Mouse (Mus musculus) limb, embryonic 14.5 days (tissue): Measurements from ENCODE around the gene Sdk1. TPM values are rescaled to one million over a fixed set of nuclear protein-coding genes. Genes with fewer than 3 reads are reported as not detected.

ENCODE experiments used
- ATAC-seq: fragments of 200-750 bp; cut with Nextera tagmentation; 2 replicates; pipeline ENCODE4 v1.8.0; 2017; ENCODE audit warnings: low read depth, moderate number of reproducible peaks, moderate TSS enrichment; ENCODE audit not compliant: low FRiP score
- DNase-seq: peaks from one replicate; pipeline ENCODE4 v3.0.0-alpha.2; 2015; ENCODE audit warnings: low spot score
- H3K27ac ChIP-seq: fragments of 300-500 bp; sonication (generic); replicated peaks from 2 replicates; pipeline ENCODE4 v1.5.1; 2014; ENCODE audit warnings: low read depth, mild to moderate bottlenecking, low read length, moderate library complexity, mixed read lengths
- H3K27me3 ChIP-seq: fragments of 300-500 bp; sonication (generic); 2 replicates; pipeline ENCODE4 v1.6.1; 2014; ENCODE audit warnings: low read length, mixed read lengths; ENCODE audit not compliant: control insufficient read depth, insufficient read depth
- H3K36me3 ChIP-seq: fragments of 300-500 bp; sonication (generic); 2 replicates; pipeline ENCODE4 v1.6.1; 2014; ENCODE audit warnings: mild to moderate bottlenecking, low read length, moderate library complexity, mixed read lengths; ENCODE audit not compliant: control insufficient read depth, insufficient read depth
- H3K4me1 ChIP-seq: fragments of 300-500 bp; sonication (generic); 2 replicates; pipeline ENCODE4 v1.6.1; 2014; ENCODE audit warnings: antibody characterized with exemption, low read length, mixed read lengths; ENCODE audit not compliant: control insufficient read depth, insufficient read depth
- H3K4me2 ChIP-seq: fragments of 300-500 bp; sonication (generic); replicated peaks from 2 replicates; pipeline ENCODE4 v1.6.1; 2014; ENCODE audit warnings: low read depth, mild to moderate bottlenecking, low read length, moderate library complexity; ENCODE audit not compliant: severe bottlenecking
- H3K4me3 ChIP-seq: fragments of 300-500 bp; sonication (generic); replicated peaks from 2 replicates; pipeline ENCODE4 v1.5.1; 2014; ENCODE audit warnings: low read length
- H3K9ac ChIP-seq: fragments of 300-500 bp; sonication (generic); 2 replicates; pipeline ENCODE4 v1.6.1; 2014; ENCODE audit warnings: mild to moderate bottlenecking, low read depth, low read length, moderate library complexity; ENCODE audit not compliant: severe bottlenecking
- H3K9me3 ChIP-seq: fragments of 300-500 bp; sonication (generic); 2 replicates; pipeline ENCODE4 v1.6.1; 2016; ENCODE audit warnings: low read length; ENCODE audit not compliant: control insufficient read depth
- POLR2A ChIP-seq: fragments of 200-500 bp; IDR thresholded peaks from 2 replicates; pipeline ENCODE4 v1.8.0; 2012; ENCODE audit warnings: inconsistent platforms, mild to moderate bottlenecking, moderate library complexity, borderline replicate concordance; ENCODE audit not compliant: insufficient read depth, insufficient read length; ENCODE audit errors: extremely low read depth
- WGBS: fragments of 180-500 bp; shearing (Covaris S2); extraction: QIAGEN DNeasy Blood & Tissue Kit; methylation state at CpG from one replicate; pipeline ENCODE4 v1.1.7; 2014; 5-methylcytosine and 5-hydroxymethylcytosine counted together
- polyA plus RNA-seq, 2 experiments: library from polyadenylated mRNA; depleted of rRNA in 1 of 2; stranded (reverse) in 1 of 2; unstranded in 1 of 2; fragments of >200 nt; fragmentation: Nextera tagmentation in 1 of 2; extraction: Ambion mirVana in 1 of 2; gene quantifications; 2 replicates each; pipeline versions ENCODE4 v1.2.1 to v1.2.3; 2012 to 2014

The Sdk1 gene
- polyA plus RNA-seq, 2 experiments, result 2.8 to 7.2 TPM

GRCm38 (mm10) chr5:142039236-142039635, 797.9 kb downstream of the Sdk1 start:
- H3K4me2 ChIP-seq, result no peak overlapping the region
- no peak overlapping the region for H3K4me3 ChIP-seq
- no peaks in the 10 kb centered on the region for H3K27me3 ChIP-seq
- no peaks in the 10 kb centered on the region for H3K9me3 ChIP-seq
- H3K27ac ChIP-seq, result no peak overlapping the region
- peaks cover 14% of the 10 kb centered on the region for H3K4me1 ChIP-seq
- DNase-seq, result no peak
- no peak for TF ChIP-seq POLR2A
- no peaks in the 10 kb centered on the region for H3K36me3 ChIP-seq
- no peak overlapping the region for H3K9ac ChIP-seq
- ATAC-seq, result no peak
- 85% methylated on average over 6 of the region's 6 CpGs for WGBS

- H3K27me3 ChIP-seq, result no peaks in the 10 kb centered on the region
- DNase-seq (no peak), ATAC-seq (no peak)
- peaks cover 14% of the 10 kb centered on the region for H3K4me1 ChIP-seq
- no peaks in the 10 kb centered on the region for H3K36me3 ChIP-seq
- H3K9ac ChIP-seq, result no peak overlapping the region
- H3K27ac ChIP-seq, result no peak overlapping the region
- WGBS, result 80% methylated on average over 4 of the region's 4 CpGs
- H3K9me3 ChIP-seq, result no peaks in the 10 kb centered on the region
- no peak overlapping the region for H3K4me2 ChIP-seq
- no peak overlapping the region for H3K4me3 ChIP-seq
- TF ChIP-seq POLR2A, result no peak
Measured at GRCm38 (mm10) chr5:142039891-142040530, 798.7 kb downstream of the Sdk1 start.

GRCm38 (mm10) chr5:142041226-142041802, 800.0 kb downstream of the Sdk1 start:
- H3K9me3 ChIP-seq, result no peaks in the 10 kb centered on the region
- ATAC-seq, result no peak

GRCm38 (mm10) chr5:142061781-142062180, 820.5 kb downstream of the Sdk1 start:
- 0 out of 2 replicates have a peak, but pooled peaks cover 4% of the 10 kb centered on the region for H3K9me3 ChIP-seq
- 90% methylated on average over 4 of the region's 4 CpGs for WGBS
- H3K4me2 ChIP-seq, result no peak overlapping the region
- H3K27me3 ChIP-seq, result no peaks in the 10 kb centered on the region
- no peak overlapping the region for H3K4me3 ChIP-seq
- H3K27ac ChIP-seq, result no peak overlapping the region
- no peak for ATAC-seq
- no peaks in the 10 kb centered on the region for H3K36me3 ChIP-seq
- TF ChIP-seq POLR2A, result no peak
- no peak for DNase-seq
- H3K4me1 ChIP-seq, result no peaks in the 10 kb centered on the region
- H3K9ac ChIP-seq, result no peak overlapping the region

More at GRCm38 (mm10) chr5:142041226-142041802, 800.0 kb downstream of the Sdk1 start:
- 28% methylated on average over 8 of the region's 8 CpGs for WGBS
- no peak for TF ChIP-seq POLR2A
- Histone ChIP-seq H3K4me3 (no peak overlapping the region), H3K27me3 (no peaks in the 10 kb centered on the region), H3K27ac (no peak overlapping the region), H3K36me3 (no peaks in the 10 kb centered on the region), H3K4me2 (no peak overlapping the region), H3K9ac (no peak overlapping the region), H3K4me1 (peaks cover 14% of the 10 kb centered on the region)
- DNase-seq, result no peak

GRCm38 (mm10) chr5:142071322-142071721, 830.0 kb downstream of the Sdk1 start:
- no peak for TF ChIP-seq POLR2A
- H3K27me3 ChIP-seq, result no peaks in the 10 kb centered on the region
- H3K36me3 ChIP-seq, result no peaks in the 10 kb centered on the region
- peaks cover 17% of the 10 kb centered on the region for H3K4me1 ChIP-seq
- H3K27ac ChIP-seq, result no peak overlapping the region
- no peak overlapping the region for H3K9ac ChIP-seq
- no peak for ATAC-seq
- H3K4me2 ChIP-seq, result no peak overlapping the region
- no peak for DNase-seq
- no peaks in the 10 kb centered on the region for H3K9me3 ChIP-seq
- H3K4me3 ChIP-seq, result no peak overlapping the region
- 81% methylated on average over 3 of the region's 3 CpGs for WGBS
